Mouse (Mus musculus) intestine, postnatal 0 days (tissue): ENCODE data around the gene Xbp1. TPM values are rescaled to one million over a fixed set of nuclear protein-coding genes. Genes with fewer than 3 reads are reported as not detected.

Experiments
- ATAC-seq: fragments of 200-750 bp; cut with Nextera tagmentation; 2 replicates; pipeline ENCODE4 v1.8.0; 2017; ENCODE audit warnings: mild to moderate bottlenecking, moderate TSS enrichment, moderate library complexity
- H3K27ac ChIP-seq: fragments of 300-500 bp; sonication (generic); 2 replicates; pipeline ENCODE4 v1.5.1; 2014; ENCODE audit warnings: mild to moderate bottlenecking, low read depth, low read length, moderate library complexity
- H3K27me3 ChIP-seq: fragments of 300-500 bp; sonication (generic); replicated peaks from 2 replicates; pipeline ENCODE4 v1.6.1; 2014; ENCODE audit warnings: low read length, mixed read lengths; ENCODE audit not compliant: control insufficient read depth, insufficient read depth
- H3K36me3 ChIP-seq: fragments of 300-500 bp; sonication (generic); 2 replicates; pipeline ENCODE4 v1.6.1; 2014; ENCODE audit warnings: mild to moderate bottlenecking, moderate library complexity; ENCODE audit not compliant: control insufficient read depth, insufficient read depth
- H3K4me1 ChIP-seq: fragments of 300-500 bp; sonication (generic); replicated peaks from 2 replicates; pipeline ENCODE4 v1.6.1; 2014; ENCODE audit warnings: antibody characterized with exemption, low read length, mixed read lengths; ENCODE audit not compliant: control insufficient read depth, insufficient read depth
- H3K4me2 ChIP-seq: fragments of 300-500 bp; sonication (generic); replicated peaks from 2 replicates; pipeline ENCODE4 v1.6.1; 2014; ENCODE audit warnings: low read depth, mild to moderate bottlenecking, moderate library complexity
- H3K4me3 ChIP-seq: fragments of 300-500 bp; sonication (generic); 2 replicates; pipeline ENCODE4 v1.5.1; 2014; ENCODE audit warnings: low read depth, low read length
- H3K9ac ChIP-seq: fragments of 300-500 bp; sonication (generic); 2 replicates; pipeline ENCODE4 v1.6.1; 2014; ENCODE audit warnings: mild to moderate bottlenecking, low read depth, low read length
- H3K9me3 ChIP-seq: fragments of 300-500 bp; sonication (generic); 2 replicates; pipeline ENCODE4 v1.6.1; 2016; ENCODE audit warnings: mixed run types; ENCODE audit not compliant: control insufficient read depth
- CTCF ChIP-seq: sonication (generic); IDR thresholded peaks from 2 replicates; pipeline ENCODE4 v1.5.1; 2016; ENCODE audit warnings: low read depth, mild to moderate bottlenecking, control low read depth, antibody characterized with exemption, moderate library complexity
- WGBS: fragments of 180-500 bp; shearing (Covaris S2); extraction: QIAGEN DNeasy Blood & Tissue Kit; methylation state at CpG from one replicate; pipeline ENCODE4 v1.1.7; 2014; 5-methylcytosine and 5-hydroxymethylcytosine counted together
- polyA plus RNA-seq: library from polyadenylated mRNA; unstranded; fragments of >200 nt; fragmentation: Nextera tagmentation; extraction: Ambion mirVana; gene quantifications from 2 replicates; pipeline ENCODE4 v1.2.1, GENCODE M21; 2015

Xbp1 gene
- polyA plus RNA-seq, 1 experiment from 2014 or later = 150 TPM

GRCm38 (mm10) chr11:5573821-5574220 lies 53.4 kb downstream of the Xbp1 start:
- no peak for ATAC-seq

GRCm38 (mm10) chr11:5575046-5575445 lies 54.6 kb downstream of the Xbp1 start:
- no peak overlapping the region for H3K4me2 ChIP-seq
- H3K4me1 ChIP-seq = no peaks in the 10 kb centered on the region
- H3K9me3 ChIP-seq = no peaks in the 10 kb centered on the region
- H3K27me3 ChIP-seq = no peaks in the 10 kb centered on the region
- no peak overlapping the region for H3K27ac ChIP-seq
- H3K4me3 ChIP-seq = no peak overlapping the region
- H3K9ac ChIP-seq = no peak overlapping the region
- H3K36me3 ChIP-seq = no peaks in the 10 kb centered on the region
- no peak for ATAC-seq
- WGBS = 74% methylated on average over 6 of the region's 6 CpGs
- no peak for TF ChIP-seq CTCF

More at GRCm38 (mm10) chr11:5573821-5574220, 53.4 kb downstream of the Xbp1 start:
- H3K27me3 ChIP-seq = no peaks in the 10 kb centered on the region
- no peak overlapping the region for H3K4me3 ChIP-seq
- no peak for TF ChIP-seq CTCF
- H3K4me2 ChIP-seq = no peak overlapping the region
- H3K9me3 ChIP-seq = no peaks in the 10 kb centered on the region
- H3K4me1 ChIP-seq = no peaks in the 10 kb centered on the region
- WGBS = 76% methylated on average over 2 of the region's 2 CpGs
- H3K36me3 ChIP-seq = no peaks in the 10 kb centered on the region
- H3K9ac ChIP-seq = no peak overlapping the region
- no peak overlapping the region for H3K27ac ChIP-seq

Other genes starting within 250 kb of the Xbp1 start
- 3.2 and 3.5 TPM in 2 replicates for gene Znrf3, start 75.8 kb upstream of the Xbp1 start, polyA plus RNA-seq
- gene Ccdc117, start 21.5 kb downstream of the Xbp1 start, polyA plus RNA-seq = 4.7 and 6.3 TPM in 2 replicates
- not detected in 2 replicates for gene Ankrd36, start 49.0 kb downstream of the Xbp1 start, polyA plus RNA-seq
- 173 and 190 TPM in 2 replicates for gene Mrps24, start 195.0 kb downstream of the Xbp1 start, polyA plus RNA-seq
- 15.4 and 19.0 TPM in 2 replicates for gene Urgcp, start 241.7 kb downstream of the Xbp1 start, polyA plus RNA-seq